Mouse (Mus musculus): ENCODE measurements at regions not wholly inside any gene's neighbourhood (a gene's known extent, or its start where the extent isn't known, plus 50 kb on each side); places are given as distances from the start of the nearest gene placed in this dataset.

DNA sequence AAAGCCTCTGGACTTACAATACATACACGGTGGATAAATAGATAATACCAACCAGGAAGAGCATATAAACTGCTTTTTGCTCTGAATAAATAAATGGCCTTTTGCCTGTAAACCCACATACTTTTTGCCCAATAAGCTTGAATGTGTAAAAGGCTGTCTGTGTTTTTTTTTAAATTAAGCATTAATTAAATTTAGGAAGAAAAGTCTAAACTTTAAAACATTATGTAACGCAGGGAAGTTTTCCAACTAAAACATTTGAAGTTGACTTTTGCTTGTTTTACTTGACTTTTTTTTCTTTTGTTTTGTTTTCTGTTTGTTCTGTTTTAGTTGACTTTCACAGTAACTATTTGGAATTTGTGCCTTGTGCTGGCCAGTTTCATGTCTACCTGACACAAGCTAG lies 60.7 kb upstream of the Gm47985 start:
- DNase-seq, result no peak

DNA sequence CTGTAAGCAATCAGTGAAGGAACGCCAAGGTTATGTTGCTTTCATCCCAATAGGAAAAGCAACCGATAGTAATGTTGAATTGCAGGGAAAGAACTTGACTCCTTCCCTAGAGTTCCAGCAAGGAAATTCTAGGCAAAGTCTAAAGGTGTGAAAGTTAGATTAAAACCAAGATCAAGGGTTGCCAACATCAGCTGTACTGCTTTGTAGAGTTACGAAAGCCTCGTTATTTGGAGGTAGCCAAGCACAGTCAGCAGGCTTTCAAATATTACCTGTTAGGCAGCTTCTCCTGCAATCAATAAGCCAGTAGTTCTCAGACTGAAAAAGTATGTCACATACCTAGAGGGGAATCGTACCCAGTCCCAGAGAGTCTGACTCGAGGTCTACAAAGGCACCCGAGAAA lies 58.4 kb upstream of the Gm47985 start:
- no peak for DNase-seq

DNA sequence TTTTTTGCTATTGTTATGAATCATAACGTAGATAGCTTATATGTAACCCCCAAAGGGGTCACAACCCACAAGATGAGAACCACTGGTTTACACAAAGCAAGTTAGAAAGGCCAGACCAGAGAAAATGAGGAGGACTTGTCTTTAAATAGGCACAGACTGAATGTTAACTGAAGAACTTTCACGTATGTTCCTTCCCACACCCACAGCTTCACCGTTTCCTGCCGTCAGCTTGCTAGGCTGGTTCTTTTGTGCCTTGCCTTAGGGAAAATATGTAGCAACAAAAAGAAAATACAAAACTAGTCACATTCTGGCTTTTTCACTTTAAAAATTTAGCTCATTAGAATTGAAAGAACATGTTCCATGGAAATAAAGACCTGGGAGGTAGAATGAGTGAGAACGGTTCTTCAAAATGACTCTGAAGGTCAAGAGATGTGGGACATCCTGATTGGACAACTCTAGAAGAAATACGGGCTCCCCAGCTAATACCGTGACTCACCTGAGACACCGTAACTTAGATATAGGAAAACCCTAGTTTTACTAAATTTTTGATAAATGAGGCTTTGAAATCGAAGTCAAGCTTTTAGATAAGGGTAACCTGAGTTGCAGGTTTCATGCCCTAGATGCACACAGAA lies 57.2 kb upstream of the Gm47985 start:
- DNase-seq, result no peak

DNA sequence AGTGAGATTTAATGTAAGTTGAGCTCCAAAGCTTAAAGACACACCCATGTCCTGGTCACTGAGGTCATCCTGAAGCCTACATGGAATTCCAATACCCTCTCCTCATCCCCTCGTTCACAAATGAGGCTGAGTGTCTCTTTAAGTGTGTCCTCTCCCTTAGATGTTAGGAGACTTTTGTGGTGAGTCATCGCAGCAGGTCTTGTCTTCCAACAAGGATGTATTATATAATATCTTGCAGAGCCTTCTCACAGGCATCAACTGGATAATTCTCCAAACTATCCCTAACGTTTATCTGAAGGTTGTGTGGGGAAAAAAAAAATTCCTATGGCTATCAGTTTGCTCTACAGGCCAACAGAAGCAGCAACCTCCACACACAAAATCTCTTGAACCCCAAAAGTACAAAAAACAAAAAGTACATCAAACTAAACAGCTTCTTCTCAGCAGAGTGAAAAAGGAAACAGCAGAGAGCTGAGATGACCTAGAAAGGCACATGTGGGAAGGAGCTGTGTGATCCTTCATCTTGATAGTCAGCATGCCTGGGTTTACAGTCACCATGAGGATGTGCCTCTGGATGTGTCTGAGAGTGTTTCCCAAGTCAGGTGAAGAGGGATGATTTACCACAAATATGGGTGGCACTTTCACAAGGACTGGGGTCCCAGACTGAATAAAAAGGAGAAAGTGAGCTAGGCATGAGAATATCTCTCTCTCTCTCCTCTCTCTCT lies 56.4 kb upstream of the Gm47985 start:
- DNase-seq, result no peak

DNA sequence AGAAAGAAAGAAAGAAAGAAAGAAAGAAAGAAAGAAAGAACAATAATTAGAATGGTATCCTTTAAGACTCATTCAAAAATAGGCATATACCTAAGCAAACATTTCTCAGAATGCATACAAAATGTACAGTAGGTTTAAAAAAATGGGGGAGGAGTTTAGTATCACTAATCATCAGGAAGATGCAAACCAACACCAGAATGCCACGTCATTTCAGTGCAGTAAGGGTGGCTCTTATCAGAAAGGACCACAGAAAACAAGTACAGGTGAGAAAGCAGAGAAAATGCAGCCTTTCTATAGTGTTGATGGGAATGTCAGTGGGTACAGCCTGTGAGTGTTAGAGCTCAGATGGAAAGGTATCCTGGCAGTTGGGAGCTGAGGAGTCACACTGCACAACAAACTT lies 55.6 kb upstream of the Gm47985 start:
- DNase-seq, result no peak

DNA sequence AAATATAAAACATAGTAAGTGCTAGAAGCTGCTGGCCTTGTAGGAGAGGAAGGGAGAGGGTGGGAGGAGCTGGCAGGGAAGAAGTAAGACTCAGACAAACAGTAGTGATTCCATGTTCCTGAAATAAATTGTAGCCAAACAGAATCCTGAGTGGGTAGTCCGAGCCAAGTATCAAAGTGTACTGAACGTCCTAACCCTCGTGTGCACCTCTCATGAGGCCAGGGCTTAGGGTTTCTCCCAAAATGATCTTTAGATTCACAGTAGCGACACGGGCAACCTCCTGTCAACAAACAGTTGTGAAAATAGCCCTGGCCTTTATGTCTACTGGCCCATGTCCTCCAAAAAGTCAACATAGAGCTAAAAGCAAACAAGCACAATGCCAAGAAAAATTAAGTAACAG lies 54.3 kb upstream of the Gm47985 start:
- DNase-seq, result no peak

DNA sequence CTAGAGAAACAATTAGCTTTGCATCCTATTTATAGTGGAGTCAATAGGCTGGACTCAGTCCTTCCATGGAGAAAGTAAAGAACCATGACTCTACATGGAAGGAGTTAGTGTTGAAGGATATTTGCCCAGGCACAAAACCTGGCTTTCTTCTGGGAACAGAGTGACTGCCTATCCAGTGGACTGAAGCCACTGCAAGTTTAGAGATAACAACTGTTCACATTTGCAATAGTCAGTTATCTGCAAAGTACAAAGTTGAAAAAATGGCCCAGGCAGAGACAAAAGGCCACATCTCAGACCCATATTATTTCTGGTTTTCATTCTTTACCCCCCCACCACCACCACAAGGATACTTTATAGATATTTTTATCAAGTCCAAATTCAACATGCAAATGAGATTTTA lies 53.4 kb upstream of the Gm47985 start:
- no peak for DNase-seq

DNA sequence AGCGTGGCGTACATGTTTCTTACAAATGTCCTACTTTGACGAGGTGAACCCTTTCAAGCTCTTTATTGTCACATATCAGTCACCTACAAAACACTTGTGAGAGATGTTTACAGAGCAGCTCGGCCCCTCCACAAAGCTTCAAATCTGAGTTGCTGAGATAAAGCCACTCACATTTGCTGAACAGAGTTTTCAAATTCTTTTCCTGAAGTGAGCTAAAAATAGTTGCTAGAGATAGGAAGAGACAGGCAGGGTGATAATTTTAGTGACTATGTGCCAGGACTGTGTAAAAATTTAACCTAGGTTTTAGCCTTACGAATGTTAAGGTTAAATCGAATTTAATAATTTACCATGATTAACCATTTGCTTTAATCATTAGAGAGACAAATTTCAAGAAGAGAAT lies 52.3 kb upstream of the Gm47985 start:
- no peak for DNase-seq

DNA sequence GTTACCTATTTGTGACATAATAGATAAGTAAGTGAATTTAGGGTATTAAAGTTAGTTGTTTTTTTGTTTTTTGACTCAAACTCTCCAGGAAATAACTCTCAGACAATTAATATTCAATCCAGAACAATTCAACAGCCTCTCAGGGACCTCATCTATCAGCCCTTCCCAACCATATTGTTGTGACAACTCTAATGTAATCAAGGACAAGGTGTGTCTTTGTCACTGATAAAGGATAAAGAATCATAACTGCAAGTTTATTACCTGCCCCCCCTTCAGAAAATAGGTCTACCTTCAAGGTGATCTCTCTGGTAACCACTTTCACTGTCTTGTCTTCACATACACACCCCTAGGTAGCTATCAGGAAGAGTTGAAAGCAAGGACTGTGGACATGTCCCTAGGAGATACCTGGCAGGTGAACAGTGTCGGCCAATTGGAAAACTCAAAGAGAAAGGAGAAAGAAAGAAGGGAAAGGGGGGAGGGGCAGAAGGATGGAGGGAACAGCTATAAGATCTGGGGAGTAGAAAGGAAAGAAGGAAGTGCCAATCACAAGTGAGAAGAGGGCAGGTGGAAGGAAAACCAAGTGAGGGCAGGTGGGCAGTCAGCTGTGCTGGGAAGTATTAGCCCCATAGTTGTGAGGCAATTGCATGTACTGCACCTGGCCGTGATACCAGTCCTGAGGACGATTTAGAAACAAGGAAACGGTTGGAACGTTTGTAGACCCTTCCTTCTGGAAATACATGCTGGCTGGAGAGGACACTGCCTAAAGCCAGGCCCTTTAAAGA lies 51.3 kb upstream of the Gm47985 start:
- DNase-seq, result no peak

DNA sequence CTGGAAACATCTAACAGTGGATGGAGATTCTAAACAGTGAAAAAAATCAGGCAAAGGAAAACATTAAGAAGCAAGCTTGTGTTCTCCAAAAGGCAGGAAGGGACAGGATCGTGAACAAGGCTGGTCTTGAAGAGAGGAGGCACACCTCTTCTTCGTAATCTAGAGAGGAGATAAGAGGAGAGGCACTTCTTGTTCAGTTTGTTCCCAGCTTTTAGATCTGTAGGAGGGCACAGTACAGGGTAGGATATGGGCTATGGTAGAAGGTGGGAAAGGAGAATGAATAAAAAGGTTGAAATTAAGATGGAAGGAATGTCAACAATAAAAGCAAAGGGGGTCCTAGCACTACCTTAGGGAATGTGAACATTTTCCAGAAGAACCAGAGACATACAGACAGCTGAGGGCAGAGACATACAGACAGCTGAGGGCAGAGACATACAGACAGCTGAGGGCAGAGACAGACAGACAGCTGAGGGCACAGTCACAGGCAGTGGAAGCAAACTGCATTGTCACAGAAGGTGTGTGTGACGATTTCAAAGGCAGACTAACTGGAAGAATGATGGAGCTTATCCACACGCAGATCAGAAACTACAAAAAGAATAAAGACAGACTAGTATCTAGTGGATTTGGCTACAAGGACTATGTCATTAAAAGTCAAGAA lies 50.6 kb upstream of the Gm47985 start:
- DNase-seq, result no peak

Measured in cerebellum, adult 18-20 months (tissue).